Mouse (Mus musculus) kidney, postnatal 14 days (tissue): ENCODE data around the gene Creb3.
"Not testable (repeated sequence)": the region's sequence is repeated elsewhere in the genome, so short reads cannot be mapped to it uniquely, and the experiment has no call there.

Experiments
- DNase-seq: peaks from one replicate; pipeline ENCODE4 v3.0.0; 2022; ENCODE audit warnings: mixed read lengths

Gene Creb3

GRCm38 (mm10) chr4:43561997-43562768 is at the start of gene Creb3, which contains the start of gene Tln1:
Gene Creb3, plus strand, starts transcription at chr4:43562332.
Gene Tln1, minus strand, starts transcription at chr4:43562691.
- peak; percentile 97 for DNase-seq

GRCm38 (mm10) chr4:43512653-43513052 is 49.5 kb upstream of the Creb3 start:
- DNase-seq: no peak

DNA sequence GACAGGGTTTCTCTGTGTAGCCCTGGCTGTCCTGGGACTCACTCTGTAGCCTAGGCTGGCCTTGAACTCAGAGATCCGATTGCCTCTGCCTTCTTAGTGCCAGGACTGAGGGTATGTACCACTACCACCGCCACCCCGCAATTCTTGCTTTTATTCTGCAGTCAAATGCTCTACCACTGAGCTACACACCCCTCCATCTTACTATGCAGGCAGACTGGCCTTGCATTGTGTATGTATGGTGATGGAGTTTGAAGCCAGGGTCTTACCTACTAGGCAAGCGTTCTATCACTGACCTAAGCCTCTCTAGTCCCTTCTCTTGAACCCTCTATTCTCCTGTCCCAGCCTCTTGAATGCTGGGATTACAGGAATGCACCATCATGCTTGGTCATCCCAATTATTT is 48.8 kb upstream of the Creb3 start:
- no peak for DNase-seq

DNA sequence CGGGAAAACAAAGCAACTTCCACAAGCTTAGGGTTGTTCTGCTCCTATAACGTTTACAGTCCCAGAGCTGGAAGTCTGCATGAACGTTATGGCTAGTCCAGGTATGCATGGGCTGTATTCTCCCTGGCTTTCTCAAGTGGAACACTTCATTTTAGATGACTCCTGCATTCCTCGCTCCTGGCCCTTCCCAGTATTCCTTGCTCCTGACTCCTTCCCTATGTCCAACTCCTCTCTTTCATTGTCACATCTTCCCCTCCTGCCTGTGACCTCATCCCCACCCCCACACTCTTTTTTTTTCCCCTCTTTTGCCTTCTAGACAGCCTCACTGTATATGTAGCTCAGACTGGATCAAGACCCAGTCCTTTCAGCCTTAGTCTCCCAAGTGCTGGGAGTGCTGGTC is 48.3 kb upstream of the Creb3 start:
- DNase-seq: no peak

DNA sequence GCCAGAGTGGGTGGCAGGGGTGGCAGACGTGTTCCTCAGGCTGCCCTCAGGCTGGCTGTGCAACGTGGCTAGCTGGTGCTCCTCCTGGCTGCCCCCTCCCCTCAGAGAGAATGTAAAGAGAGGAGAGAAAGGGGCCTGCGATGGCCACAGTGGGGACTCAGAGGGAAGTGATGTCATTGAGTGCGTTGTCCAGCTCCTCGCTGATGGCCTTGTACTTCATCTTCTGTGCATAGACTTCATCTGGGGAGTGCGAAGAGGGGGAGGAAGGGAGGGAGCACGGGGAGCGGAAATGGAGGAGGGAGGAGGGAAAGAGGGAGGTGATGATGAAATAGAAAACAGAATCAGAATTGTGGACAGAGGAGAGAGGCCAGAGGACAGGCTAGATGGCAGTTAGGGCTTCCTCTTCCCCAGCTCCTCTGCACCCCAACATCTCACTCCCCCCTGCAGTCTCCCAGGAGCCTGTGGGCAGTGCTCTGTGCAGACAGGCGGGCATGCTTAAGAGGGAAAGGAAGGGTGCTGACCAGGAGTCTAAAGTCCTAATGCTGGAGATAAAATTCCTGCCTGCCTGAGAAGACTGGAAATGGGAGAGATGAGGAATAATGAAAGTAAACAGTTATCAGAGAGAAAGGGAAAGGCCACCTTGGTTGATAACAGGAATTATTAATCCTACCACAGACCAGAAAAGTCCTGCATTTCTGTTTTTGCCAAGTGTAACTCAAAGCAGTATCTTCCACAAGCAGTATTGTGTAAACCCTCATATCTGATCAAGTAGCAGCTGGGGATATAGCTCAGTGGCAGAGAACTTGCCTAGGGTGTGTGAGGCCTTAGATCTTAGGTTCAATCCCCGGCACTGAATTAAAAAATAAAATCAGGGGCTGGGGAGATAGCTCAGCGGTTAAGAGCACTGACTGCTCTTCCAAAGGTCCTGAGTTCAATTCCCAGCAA is 46.1 kb upstream of the Creb3 start:
- DNase-seq: no peak

DNA sequence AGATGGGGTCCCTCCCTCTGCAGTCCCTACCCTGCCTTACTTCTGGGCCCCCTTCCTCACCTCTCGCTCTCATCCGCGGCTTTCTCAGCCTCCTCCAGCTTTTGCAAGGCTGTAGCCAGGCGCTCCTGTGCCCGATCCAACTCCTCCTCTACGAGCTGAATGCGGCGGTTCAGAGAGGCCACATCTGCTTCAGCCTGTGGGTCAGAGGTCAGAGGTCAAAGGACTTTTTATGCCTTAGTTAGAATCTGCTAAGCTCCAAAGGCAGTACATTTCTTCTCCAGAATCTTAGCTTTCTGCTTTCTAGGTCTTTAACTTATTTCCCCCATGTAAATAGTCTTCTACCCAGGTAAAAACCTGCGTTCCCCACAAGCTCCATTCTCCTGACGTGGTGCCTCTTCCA is 42.6 kb upstream of the Creb3 start:
- no peak for DNase-seq

DNA sequence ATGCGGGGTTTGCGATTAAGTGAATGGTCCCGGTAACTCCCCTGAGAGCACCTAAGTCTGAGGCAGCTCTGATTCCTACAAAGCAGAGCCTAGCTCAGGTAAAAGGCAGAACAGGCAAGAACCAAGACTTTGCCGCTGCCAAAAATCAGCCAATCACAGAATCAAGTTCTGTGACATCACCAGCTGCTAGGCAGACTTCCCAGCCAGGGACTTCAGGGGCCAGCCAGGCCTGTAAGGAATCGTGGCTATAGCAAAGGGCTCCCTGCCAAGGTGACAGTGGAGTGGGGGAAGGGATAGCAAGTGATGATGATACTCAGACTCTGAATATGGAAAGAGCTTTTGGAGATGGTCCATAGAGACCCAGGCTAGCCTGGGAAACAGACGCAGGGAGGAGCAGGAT is 42.2 kb upstream of the Creb3 start:
- peak; percentile 93 for DNase-seq

DNA sequence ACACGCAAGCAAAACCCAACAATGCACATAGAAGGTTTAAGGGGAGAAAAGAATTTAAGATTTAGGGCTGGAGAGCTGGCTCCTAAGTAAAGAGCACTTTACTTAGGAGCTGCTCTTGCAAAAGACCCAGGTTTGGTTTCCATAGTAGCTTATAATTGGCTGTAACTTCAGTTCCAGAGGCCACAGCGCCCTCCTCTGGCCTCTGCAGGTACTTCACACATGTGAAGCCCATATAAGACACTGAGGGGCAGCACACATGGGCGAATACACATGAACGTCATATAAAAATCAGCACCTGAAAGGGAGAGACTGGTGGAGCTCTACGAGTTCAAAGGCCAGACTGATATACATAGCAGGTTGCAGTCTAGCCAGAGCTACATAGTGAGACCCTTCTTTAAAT is 34.3 kb upstream of the Creb3 start:
- DNase-seq: no peak

GRCm38 (mm10) chr4:43528487-43528886 is 33.6 kb upstream of the Creb3 start:
- no peak for DNase-seq

DNA sequence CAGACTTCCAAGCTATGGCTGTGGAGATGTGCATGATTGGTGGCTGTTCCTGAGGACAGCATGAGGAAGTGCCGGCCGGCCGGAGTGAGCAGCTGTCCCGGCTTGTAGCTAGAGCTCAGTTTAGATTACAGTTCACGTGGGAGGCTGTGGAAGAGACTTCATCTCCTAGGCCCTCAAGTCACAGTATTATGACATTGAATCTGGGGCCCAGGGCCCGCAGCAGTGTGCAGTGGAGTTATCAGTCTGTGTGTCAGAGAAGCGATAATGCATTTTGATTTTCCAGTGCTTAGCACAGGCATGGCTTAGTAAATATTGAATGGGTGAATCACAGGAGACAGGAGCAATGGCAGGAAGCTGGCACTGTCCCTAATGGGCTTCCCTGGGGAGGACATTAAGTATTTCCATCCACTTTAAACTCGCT is 32.0 kb upstream of the Creb3 start:
- no peak for DNase-seq

DNA sequence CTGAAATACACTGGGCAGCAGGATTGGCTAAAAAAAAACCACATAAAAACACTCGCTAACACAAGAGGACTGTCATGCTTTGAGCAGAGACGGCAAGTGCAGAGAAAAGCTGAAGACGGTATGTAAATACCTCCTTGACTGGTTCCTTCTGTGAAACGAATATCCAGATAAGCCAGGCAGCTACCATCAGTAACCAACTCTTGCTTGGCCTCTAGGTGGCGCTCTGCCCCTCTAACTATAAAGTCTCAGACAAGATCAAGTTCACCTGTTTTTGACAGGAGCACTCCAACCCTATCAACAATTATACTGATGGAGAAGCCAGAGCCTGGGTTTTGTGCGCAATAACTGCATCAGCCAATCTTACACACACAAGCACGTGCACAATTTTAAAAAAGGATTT is 31.6 kb upstream of the Creb3 start:
- peak; percentile 78 for DNase-seq

DNA sequence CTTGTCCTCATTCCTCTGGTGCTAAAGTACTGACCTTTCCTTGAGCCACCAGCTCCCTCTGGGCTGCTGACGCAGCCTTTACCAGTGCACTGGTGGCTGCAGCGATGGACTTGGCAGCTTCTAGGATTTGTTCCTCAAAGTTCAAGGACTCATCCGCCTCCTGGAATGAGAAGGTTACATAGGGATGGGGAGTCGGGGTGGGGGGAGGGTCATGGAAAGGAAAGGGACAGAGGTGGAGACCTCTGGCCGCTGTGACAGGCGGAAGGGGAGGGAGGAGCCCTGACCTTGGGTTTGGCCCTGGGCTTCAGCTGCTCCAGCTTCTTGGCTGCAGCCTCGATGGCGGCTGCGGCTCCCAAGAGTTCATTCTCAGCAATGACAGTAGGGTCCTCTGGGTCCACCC is 28.9 kb upstream of the Creb3 start:
- DNase-seq: peak; percentile 61

- DNase-seq: no peak
These were observed 26.5 kb upstream of the Creb3 start for GRCm38 (mm10) chr4:43535628-43536027.

- no peak for DNase-seq
These were observed 26.1 kb upstream of the Creb3 start for GRCm38 (mm10) chr4:43536031-43536430.

GRCm38 (mm10) chr4:43542044-43542443 is 20.1 kb upstream of the Creb3 start:
- DNase-seq: no peak

GRCm38 (mm10) chr4:43546375-43547047 is 15.6 kb upstream of the Creb3 start:
- DNase-seq: peak; percentile 48

DNA sequence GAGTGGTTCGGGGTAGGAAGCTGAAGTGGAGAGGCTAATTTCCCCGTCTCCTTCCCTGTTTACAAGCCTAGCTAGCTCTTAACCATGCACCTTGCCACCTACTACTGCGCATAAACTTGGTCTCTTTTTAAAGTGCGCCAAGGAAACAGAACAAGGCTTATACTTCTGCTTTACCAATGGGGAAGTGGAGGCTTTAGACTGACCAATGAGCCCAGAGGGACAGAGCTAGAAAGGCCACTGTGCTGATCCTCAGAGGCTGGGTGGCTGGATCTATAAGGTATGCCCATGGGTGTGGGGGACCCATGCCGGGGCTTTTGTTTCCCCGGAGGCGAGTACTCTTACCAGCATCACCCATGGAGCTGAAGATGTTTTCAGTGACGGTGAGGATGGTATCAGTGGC is 15.0 kb upstream of the Creb3 start:
- no peak for DNase-seq

DNA sequence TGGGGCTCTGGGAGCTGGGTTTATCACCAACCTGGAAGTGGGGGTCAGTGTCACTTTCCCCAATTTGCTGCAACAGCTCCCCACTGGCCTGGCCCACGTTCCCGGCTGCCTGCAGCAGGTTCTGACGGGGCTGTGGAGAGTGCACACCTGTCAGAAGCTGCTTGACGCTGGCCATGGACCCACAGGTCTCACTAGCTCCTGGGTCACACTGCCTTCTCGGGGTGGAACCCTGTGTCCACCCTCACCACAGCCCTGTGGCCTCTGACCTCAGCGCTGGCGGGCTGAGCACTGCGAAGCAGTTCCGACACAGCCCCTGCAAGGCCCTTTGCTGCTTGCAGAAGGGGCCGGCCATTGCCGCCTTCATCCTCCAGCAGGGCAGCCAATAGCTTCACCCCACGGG is 13.1 kb upstream of the Creb3 start:
- DNase-seq: no peak

GRCm38 (mm10) chr4:43551854-43552253 is 10.3 kb upstream of the Creb3 start:
- not testable (repeated sequence) for DNase-seq

GRCm38 (mm10) chr4:43552437-43552836 is 9.7 kb upstream of the Creb3 start:
- no peak for DNase-seq

DNA sequence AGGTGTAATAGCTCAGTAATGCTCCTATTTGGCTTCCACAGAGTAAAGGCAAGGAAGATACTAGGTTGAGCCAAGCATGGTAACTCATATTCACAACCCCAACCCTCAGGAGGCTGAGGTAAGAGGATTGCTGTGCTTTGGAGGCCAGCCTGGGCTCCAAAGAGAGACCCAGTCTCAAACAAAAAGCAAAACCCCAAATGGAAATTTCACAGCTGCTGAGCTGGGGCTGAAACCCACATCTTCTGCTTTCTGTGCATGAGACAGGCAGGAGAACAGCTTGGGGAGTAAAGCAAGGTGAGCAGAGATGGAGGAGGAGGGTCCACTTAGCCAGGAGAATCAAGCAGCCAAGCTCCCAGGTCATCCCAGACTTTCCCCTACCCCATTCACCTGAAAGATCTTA is 8.2 kb upstream of the Creb3 start:
- DNase-seq: no peak

DNA sequence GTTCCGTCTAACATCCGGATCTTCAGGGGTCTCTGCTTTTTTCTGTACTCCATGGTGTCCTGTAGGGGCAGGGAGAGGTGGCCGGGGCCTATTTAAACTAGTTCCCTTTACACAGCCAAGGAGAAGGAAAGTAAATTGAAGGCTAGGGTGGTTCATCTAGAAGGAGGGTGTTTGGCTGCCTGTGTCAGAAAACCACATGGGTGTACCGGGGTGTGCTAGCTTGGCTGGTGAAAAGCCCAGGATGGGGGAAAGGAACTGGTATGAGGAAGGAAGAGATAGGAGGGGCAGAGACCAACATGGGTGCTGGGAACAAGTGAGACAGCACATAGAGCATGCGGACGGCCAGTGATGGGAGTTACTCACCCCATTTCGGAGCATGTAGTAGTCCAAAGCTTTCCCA is 6.2 kb upstream of the Creb3 start:
- DNase-seq: no peak

- peak; percentile 84 for DNase-seq
These were observed 4.0 kb upstream of the Creb3 start for GRCm38 (mm10) chr4:43558028-43558630.
